Mouse (Mus musculus) thymus, postnatal 0 days (tissue): ENCODE data around the gene Zdhhc7. TPM values are rescaled to one million over a fixed set of nuclear protein-coding genes. Genes with fewer than 3 reads are reported as not detected.

ENCODE experiments used
- DNase-seq: peaks from one replicate; pipeline ENCODE4 v3.0.0-alpha.2; 2015; ENCODE audit warnings: low spot score
- polyA plus RNA-seq: library from polyadenylated mRNA; unstranded; fragments of >200 nt; fragmentation: Nextera tagmentation; extraction: Ambion mirVana; gene quantifications from 2 replicates; pipeline ENCODE4 v1.2.1, GENCODE M21; 2015

The Zdhhc7 gene
- polyA plus RNA-seq = 30.6 and 35.9 TPM in 2 replicates

DNA sequence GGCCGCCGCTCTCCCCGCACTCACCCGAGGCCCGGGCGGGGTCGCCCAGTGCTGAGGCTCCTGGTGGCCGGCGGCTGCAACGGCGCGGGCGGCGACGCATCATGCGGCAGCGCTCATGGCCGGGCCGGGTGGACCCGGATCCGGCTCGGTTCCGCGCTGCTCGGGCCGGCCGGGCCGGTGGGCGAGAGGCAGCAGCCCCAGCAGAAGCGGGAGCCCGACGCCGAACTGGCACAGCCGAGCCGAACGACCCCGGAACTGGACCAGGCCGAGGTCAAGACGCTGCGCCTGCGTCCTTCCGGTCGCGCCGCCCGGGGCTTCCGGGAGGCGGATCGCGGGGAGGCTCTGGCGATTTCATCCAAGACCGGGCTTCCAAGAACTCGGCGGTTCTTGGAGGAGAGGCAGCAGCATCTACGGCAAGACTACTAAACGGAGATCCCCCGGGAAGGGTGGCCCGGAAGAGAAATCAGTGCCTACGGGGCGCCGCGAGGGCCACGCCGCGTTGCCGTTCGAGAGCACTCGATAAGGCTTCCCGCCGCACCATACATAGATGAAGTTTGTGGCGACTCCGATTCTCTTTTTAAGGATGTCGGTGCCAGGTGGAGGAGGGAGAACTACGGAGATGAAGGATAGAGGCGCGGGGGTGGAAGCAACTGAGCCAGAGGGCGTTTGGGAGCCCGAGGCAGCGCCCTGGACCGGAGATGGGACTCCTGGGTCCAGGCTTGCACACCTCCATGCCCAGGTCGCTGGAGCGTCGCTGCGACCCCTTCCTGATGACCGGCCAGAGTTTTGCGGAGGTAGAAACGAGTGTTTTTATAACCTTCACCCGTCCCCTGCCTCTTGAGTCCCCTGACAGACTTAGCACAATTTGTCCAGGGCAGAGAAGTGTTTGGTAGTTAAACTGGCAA, at the start of gene Zdhhc7:
Zdhhc7 (minus strand) TSS at position 415 of the 905 bp plus-strand sequence.
- peak; percentile 74 for DNase-seq

DNA sequence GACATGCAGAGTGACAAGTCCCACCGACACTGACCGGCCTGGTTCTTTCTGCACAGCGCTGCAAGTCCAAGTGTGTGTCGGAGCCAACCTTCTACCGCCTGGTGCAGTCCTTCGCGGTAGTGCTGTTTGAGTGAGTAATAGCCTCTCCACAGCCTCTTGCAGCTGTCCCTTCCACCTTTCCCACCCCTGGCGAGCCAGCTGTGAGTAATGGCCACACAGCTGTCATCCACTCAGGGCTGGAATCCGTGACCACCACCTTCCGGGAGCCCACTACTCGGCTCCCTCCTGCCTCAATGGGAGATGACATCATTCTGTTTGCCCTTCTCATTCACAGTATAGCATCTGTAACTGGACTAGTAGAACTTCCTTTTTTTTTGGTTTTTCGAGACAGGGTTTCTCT, 48.7 kb upstream of the Zdhhc7 start:
- DNase-seq = no peak

DNA sequence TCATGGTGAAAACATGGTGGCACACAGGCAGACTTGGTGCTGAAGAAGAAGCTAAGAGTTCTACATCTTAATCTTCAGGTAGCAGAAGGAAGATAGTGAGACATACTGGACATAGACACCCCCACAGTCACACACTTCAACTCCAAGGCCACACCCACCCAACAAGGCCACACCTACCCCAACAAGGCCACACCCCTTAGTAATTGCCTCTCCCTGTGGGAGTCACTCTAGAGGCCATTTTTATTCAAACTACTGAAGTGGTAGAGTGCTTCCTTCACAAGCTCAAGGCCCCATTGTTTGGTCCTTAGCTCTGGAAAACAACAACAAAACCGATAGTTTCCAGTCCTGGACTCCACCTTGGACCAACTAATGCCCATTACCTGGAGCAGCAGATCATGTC, 44.8 kb upstream of the Zdhhc7 start:
- DNase-seq = no peak

DNA sequence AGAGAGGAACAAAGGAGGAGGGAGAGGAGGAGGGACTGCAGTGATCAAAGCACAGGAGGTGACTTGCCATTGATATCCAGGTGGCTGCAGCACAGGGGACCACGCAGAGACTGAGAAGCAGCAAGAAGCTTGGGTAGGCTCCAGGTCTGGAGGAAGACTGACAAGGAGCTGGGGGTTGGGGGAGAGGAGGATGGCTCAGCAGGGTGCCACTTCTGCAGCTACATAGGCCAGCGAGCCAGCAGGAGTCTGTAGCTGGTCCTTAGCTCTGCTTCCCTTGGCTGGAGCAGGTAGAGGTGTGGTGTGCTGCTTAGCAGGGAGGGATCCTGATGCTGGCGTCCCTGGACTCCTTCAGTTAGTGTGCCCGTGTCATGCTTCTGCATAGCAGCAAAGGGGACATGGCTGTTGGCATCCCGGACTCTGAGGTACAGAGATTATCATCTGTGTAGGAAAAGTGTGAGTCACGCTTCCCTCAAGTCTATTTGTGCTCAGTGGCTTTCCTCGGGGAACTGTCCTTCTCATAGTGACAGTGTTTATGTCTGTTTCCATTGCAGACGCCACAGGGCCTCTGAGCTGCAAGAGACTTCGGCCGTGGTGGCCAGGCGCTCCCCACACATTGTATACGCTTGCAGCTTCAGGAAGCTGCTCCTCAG, 43.5 kb upstream of the Zdhhc7 start:
- DNase-seq = no peak

DNA sequence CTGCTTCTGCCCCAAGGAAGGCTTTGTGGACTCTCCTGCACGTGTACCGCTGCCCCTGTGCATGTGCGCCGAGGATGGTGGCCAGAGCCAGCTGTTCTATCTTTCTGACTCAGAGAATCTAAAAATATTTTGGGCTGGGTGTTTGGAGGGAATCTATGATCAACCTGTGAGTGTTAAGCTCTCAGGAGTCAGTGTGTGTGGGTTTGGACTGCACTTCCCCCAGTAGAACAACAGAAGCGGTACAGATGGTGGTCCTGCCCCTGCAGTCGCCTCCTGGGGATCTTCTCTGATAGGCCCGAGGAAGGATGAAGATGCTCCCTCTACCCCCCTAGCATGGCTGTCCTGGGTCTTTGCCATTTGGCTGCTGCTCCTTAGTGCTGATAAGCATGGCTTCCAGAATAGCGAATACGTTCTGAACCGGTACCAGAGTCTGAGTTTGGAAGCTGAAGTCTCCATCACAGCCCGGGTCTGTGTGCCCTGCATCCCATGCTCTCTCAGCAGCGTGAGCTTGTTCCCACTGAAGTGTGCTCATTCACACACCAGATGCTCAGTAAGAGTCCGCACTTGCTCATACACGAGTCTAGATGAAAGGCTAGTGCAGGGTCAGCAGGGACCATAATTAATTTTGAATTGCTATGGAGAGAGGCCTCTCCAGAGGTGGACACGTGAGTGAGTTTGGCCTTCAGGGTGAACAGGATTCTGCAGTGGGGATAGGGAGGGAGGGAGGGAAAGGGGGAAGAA, 42.8 kb upstream of the Zdhhc7 start:
- no peak for DNase-seq

DNA sequence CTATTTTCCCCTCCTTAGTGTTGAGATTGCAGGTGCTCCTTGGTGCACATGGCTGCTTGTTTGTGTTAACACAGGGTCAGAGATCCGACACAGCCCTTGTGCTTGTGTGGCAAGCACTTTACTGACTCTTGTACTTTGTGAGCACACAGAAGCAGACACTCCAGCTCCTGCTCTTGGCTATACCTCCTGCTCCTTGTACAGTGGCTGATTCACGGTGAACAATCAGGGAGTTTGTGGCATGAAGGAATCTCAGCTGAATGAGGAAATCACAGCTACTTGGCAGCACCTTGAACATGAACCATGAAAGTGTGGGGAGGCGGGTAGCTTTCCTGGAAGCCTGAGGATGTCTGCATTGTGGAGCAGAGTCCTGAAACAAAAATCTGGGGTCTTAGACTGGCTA, 39.5 kb upstream of the Zdhhc7 start:
- no peak for DNase-seq

DNA sequence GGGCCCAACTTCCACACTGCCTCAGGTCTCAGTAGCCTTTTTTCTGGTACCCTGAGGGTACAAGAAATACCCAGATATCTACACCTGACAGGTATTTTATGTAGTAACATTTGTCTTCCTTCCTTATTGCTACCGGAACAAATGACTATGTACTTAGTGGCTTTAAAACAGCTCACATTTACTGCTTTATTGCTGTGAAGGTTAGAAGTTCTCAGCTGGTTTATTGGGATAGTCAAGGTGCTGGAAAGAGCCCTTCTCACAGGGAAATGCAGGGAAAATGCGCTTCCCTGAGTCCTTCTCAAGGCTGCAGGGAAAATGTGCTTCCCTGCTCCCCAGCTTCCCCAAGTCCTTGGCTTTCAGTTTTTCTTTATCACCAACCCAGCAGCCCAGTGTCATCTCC, 37.7 kb upstream of the Zdhhc7 start:
- no peak for DNase-seq

DNA sequence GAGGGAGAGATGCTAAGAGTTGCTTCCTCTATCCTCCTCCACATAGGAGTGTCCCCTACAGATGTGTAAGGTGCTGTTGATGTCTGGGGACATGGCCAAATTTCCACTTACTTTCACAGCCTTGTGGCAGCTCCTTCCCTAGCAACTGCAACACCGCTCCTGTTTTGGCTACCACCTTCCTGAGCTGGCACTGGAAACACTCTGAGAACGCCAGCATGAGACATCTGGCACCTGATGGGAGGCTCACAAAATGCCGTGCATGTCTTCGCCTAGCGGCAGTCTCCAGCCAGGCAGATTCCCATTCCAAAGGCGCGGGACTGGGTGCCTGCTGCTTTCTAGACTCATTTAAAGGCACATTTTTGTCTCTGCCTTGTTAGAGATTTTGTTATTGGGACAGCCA, 35.3 kb upstream of the Zdhhc7 start:
- no peak for DNase-seq

DNA sequence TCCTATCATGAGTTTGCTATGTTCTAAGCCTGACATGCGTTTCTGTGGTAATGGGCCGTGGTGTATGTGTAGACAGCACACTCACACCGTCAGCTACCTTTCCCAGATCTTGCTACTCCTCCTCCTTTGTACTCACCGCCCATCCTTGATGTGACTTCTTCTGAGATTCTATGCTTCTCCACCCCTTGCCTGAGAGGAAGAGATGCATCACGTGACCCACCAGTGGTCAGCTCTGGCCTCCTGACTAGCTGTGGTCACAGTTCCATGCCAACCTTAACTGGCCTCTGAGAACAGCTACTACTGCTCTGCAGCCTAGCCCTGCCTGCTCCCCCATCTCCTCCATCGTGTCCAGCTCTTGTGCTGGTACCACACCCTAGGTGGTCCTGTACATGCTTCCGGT, 34.4 kb upstream of the Zdhhc7 start:
- no peak for DNase-seq

DNA sequence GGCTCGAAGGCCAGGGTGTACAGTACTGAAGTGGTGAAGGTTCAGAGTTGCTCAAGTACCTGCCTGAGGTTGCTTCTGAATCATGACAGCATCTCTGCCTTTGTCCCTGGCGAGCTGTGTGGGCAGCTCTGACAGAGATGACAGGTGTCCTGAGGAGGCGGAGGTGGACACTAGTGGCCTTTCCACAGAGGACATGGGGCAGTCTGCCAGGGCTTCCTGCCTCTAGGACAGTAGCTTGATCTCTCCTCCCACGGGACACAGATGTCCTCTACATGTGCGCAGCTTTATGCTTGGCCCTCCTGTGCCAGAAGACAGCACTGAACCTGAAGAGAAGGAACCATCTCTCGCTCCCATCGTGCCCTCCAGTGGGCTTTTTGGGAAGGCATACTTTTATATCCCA, 31.9 kb upstream of the Zdhhc7 start:
- DNase-seq = no peak

DNA sequence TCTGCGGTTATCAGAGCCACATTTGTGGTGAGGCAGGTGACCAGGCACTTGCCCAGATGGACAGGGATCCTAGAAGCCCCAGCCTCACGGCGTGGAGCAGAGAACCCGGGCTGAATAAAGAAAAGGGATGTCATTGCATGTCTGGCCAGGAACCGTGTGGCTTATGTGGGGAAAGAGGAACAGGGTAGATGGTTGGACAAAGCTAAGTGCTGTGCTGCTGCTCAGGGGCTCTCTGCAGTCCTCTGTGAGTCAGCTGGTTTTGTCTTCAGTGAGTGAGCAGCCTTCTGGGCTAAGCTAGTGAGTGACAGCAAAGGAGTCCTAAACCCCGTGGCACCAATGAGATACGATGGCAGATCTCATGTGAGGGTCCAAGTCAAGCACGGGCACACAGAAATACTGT, 29.9 kb upstream of the Zdhhc7 start:
- DNase-seq = no peak

DNA sequence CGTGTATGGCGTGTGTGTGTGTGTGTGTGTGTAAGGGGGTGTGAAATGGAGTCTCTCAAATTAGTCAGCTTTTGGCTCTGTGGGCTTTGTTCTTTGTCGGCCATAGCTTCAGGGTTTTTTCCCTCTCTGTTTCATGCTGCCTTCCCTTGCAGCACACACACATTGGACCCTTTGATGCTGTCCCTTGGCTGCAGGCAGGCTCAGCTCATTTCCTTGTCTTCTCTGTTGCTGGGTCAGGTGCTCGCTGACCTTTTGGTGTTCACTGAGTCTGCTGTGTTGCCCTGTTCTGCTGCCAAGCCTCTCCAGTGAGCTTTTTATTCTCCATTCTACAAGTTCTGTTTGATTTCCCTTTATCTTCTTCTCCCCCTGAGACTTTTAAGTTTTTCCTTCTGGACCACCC, 28.3 kb upstream of the Zdhhc7 start:
- DNase-seq = no peak

DNA sequence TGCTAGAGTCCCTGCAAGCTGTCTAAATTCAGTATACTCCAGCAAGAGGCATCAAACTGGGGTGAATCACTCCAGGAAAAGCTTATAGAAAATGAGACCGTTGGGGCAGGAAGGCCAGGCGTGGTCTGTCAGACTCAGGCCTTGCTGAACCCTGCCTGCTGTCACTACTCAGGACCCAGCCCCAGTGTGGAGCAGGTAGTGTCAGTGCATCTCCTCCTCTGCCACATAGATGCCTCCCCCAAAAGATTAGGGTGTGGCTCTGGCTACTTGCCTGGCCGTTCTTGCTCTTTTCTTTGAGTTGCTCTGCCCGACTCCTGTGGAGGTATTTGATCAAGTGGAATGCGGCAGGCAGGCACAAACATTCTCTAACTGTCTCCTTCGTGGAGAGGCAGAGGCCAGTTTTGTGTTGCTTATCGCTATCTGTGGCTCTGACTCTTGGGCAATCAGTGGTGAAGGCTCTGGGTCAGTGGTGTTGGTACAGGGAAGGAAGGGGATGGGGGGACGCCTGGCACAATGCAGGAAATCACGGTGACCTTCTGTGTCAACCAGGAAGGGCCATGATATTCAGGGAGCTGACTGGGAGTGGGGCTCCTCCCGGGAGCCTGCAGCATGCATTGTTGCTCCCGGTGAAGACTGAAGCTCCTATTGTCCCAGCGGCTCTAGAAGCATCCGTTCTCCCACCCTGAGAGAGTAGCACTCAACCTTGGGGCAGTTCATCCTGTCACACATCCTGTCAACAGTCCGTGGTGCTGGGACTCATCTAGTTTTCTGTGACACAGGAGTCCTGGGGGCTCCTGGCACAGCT, 25.3 kb upstream of the Zdhhc7 start:
- DNase-seq = no peak

DNA sequence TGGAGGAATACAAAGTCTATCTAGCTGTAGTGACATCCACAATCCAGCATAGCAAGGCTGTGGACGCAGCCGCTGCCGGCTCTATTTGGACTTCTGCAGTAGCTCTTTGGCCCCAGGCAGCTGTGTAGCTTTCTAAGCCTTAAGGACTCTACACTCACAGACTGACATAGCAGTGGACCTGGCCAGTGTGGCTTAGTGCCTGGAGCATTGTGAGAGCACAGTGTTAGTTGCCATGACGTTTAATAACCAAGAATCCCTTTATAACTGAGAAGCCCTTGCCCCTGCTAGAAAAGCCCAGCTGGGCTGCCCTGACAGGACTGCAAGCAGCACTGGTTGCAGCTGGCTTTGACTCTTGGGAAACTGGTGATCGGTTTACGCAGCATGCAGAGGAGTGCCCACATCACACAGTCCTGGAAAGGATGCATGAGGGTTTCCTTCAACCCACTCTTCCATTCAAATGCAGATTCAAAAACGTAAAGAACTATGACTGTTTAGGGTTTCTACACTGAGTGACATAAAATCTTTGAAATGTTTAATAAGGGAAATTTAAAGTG, 23.6 kb upstream of the Zdhhc7 start:
- no peak for DNase-seq

DNA sequence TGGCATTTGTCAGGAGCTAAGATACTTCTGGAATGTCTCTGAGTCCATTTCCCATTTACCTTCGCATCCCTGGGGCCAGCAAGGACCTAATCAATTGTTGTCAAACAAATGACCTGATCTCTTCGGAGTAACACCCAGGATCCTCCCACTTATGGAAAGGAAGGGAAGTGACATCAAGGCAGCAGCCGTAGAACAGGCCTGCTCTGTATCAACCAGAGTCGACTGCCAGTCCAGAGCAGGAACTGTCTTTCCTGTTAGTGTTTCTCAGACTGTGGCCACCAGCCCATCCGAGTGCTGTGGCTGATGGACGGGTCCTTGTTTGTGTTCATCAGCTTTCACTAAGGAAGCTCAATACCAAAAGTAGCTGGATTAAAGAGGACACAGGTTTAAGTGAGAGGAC, 23.0 kb upstream of the Zdhhc7 start:
- no peak for DNase-seq

DNA sequence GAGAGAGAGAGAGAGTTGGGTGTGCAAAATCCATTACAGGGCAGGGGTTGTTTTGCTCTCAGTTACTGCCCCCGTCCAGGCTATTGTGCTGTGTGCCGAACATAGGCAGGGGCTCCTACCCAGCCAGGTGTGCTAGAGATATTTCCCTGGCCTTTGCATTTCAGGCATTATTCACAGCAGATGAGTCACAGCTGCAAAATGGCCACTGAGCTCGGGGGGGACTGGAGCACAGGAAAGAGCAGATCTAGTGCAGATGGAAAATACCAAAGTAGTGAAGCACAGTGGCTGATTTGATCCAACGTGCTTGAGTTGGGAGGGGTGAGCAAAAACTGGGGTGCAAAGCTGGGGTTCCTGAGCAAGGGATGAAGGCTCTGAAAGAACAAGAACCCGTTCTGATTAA, 19.7 kb upstream of the Zdhhc7 start:
- DNase-seq = no peak

DNA sequence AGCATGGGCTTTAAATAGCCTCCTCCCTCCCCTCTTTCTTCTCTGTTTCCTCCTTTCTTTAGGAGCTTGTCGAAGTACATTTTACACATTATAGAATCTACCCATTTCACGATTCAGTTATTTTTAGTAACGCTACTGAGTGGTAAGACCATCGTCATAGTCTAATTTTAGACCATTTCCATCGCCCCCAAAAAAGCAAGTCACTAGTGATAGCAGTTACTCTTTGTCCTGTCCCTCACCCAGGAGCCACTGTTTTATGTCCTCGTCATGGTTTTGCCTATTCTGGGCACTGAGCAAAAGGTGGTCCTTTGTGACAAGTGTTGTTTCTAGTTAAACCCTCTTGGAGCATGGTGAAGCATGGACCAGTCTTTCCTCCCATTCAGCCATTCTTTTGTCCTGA, 18.6 kb upstream of the Zdhhc7 start:
- DNase-seq = no peak

DNA sequence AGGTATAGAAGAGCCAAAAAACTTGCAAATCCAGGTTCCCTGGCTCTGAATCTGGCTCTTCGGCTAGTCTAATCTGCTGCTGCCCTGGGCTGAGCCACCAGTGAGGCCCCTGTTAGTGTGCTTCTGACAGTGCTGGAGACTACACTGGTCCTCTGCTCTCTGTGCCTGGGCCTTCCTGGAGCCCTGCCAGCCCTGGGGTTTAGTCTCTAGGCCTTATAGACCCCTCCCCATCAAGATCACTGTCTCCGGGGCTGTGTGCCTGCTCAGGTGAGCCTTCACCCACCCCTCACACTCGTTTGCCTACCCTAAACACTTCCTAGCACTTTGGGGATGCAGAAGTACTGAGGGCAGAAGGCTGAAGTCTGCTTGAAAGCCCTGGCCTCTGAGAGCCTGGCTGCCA, 18.1 kb upstream of the Zdhhc7 start:
- DNase-seq = no peak

DNA sequence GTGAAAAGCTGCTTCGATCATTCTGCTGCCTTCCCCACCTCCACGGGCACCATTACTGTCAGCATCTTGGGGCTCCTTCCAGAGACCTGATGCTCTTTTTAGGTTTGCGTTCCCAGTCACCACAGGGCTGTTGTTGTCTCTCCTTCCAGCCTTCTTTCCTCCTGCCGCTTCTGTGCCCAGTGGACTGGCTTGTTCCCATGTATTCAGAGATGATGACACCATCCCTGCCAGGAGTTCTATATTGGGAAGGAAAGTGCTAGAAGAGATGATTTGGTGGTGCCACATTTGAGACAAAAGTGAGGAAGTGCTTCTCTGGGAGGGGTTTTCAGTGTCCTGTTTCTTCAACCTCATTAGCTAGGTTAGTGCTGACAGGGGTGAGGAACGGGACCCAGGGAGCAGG, 17.6 kb upstream of the Zdhhc7 start:
- no peak for DNase-seq

DNA sequence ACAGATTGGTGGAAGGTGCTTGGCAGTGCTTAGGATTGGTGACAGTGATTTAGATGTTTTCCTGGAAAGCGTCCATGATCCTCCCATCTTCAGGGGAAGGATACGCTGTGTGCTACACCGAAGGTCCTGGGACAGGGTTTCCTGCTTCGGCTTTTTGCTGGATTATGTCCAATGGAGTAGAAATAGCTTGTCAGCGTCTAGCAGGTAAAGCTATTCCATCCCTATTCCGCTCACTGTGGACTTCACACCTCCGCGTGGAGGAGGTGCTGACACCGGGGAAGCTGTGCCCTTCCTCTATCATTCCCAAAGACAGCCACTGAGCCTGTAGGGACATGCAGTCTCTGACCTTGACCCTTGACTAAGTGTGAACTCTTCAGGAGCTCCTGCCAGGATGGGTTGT, 16.9 kb upstream of the Zdhhc7 start:
- no peak for DNase-seq

DNA sequence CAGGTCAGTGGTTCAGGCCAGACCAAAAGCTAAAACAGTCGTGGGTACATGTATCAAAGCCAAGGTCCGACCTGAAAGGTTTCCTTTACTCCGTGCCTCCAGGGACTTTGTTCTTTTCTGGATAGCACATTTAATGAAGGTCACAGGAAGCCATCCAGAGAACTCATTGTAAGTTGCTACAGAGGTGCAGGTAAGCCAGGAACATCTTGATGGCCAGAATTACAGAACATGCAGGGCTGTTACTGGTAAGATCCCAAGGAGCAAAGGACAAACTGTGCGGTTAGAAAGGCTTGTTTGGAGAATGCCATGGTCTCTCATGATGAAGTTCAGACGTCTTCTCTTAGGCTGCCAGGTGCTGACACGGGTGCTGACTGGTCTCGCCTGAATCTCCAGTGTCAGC, 15.3 kb upstream of the Zdhhc7 start:
- no peak for DNase-seq
